Mouse (Mus musculus) adrenal gland, adult 18-20 months (tissue): ENCODE measurements around the gene Arhgef19. TPM values are rescaled to one million over a fixed set of nuclear protein-coding genes. Genes with fewer than 3 reads are reported as not detected.
A peak's percentile ranks its signal among the peaks of the same experiment; 100 is the strongest.

Experiments used
- DNase-seq, 2 experiments: peaks; one replicate each; pipeline ENCODE4 v3.0.0; 2021 to 2022; ENCODE audit warnings: low spot score in 2 of 2
- total RNA-seq, 2 experiments: library from RNA; stranded (reverse); gene quantifications; 1 replicate in 1 of 2; 2 replicates in 1 of 2; pipeline ENCODE4 v1.2.3; 2021

Arhgef19 gene
- total RNA-seq, 2 experiments from 2014 or later, result 47.6 to 51.9 TPM

GRCm38 (mm10) chr4:141260007-141260723 is 20.9 kb downstream of the Arhgef19 start:
- no peak for DNase-seq

- DNase-seq, result no peak
Measured at GRCm38 (mm10) chr4:141262906-141263637, 23.8 kb downstream of the Arhgef19 start.

DNA sequence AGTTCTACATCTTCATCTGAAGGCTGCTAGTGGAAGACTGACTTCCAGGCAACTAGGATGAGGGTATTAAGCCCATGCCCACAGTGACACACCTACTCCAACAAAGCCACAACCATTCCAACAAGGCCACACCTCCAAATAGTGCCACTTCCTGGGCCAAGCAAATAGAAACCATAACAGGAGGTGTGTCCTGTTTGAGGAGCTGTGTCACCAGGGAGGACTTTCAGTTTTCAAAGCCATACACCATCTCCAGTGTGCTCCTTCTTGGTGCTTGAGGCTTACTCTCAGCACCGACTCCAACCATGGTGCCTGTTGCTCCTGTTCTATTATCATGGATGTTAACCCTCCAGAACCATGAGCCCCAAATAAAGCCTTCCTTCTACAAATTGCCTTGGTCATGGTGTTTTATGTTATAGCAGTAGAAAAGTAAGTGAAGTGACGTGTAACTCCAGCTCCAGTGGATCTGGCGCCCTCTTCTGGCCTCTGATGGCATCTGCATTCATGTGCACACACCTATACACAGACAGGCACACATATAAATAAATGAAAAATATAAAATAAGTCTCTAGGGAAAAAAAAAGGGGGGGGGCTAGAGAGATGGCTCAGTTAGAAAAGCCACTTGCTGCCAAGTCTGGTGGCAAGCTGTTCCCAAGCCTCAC is 26.8 kb downstream of the Arhgef19 start:
- no peak for DNase-seq

DNA sequence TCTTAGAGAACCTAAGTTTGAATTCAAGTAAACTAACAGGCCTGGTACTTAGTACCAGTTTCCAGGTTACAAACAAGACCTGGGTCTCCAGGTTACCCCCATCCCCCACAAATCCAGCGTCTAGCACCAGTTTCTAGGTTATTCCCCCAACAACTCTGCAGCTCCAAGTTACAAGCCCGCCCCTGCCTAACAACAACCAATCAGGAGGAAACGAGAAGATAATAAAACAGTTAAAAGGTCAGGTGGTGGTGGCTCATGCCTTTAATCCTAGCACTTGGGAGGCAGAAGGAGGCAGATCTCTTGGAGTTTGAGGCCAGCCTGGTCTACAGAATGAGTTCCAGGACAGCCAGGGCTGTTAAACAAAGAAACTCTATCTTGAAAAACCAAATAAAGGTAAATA is 28.0 kb downstream of the Arhgef19 start:
- DNase-seq, result no peak

DNA sequence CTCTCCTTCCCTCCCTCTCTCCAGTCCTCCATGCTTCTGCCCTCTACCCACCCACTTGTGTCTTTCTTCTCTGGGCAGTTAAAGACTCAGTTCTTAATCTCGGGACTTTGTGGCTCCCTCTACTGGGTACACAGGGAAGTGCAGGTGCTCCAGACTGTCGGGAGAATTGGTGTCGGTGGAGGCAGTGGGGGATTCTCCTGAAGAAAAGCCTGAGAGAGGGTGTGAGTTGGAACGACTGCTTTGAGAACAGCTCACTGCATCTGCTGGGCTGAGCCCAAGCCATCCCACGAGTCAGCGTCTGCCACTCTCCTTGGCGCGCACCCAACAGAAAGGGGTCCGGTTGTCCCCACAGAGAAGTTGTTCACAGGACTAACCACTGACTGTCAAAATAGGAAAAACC is 28.5 kb downstream of the Arhgef19 start:
- peak; percentile 57 to 73 for DNase-seq

GRCm38 (mm10) chr4:141268350-141268749 is 29.1 kb downstream of the Arhgef19 start:
- no peak for DNase-seq

DNA sequence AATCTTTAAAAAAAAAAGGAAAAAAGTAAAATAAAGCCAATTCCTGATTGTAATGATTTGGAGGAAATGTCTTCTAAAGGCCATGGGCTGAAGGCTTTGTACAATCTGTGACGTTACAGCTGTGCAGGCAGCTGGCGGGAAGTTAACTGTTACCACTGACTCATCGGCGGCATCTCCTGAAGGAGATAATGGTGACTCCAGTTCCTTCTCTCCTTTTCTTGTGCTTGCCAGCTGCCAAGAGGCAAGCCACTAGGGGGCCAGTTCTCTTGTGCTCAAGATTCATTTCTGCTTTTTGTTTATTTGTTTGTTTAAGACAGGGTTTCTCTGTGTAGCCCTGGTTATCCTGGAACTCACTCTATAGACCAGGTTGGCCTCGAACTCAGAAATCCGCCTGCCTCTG is 29.8 kb downstream of the Arhgef19 start:
- no peak for DNase-seq

DNA sequence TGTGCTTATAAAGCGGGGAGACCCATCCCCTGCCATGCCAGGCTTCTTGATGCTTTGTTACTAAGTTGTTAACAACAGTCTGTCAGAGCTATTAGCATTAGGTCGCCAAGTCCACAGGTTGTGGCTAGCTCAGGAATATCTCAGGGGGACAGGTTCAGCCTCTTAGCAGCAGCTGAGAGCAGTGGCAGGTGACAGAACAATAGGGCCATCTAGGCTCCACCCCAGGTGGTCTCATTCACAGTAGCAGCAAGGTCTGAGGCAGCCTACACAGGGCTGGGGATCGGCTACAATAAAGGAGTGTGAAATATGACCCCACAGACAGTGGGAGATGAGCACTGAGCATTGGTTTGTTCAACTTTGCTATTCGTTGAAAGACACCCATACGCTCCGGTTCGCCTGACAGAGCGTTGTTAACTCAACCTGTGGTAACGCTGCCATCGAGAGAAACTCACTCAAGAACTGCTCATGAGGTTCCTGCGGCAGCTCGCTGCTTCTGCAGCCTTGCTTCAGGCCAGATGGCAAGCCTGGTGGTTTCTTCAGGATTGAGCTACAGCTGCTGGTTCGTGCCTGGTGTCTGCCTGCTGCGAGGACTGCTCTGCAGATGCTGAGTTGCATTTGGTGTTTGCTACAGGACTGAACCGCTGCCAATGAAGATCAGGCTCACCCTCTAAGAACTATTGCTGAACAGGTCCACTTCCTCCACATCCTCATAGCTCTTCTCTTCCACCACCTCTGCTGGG is 31.1 kb downstream of the Arhgef19 start:
- DNase-seq, result no peak

GRCm38 (mm10) chr4:141271228-141271627 is 31.9 kb downstream of the Arhgef19 start:
- no peak for DNase-seq

DNA sequence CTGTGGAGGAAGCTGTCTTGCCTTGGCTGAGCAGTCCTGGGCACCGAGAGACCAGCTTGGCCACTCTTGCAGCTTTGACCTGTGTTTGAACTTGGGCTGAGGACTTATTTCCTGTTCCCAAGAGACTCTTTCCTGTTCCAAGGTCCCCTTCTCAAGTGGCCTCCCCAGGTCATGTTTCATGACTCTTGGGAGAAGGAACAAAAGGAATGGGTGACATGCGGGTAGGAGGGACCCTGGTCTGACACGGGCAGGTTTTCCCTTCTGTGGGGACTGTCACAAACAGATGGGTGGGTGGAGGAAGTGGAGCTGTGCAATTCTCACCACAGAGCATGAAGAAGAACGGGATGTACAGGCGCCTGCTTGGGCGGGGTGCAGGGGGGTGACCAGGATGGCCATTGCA is 32.4 kb downstream of the Arhgef19 start:
- no peak for DNase-seq

DNA sequence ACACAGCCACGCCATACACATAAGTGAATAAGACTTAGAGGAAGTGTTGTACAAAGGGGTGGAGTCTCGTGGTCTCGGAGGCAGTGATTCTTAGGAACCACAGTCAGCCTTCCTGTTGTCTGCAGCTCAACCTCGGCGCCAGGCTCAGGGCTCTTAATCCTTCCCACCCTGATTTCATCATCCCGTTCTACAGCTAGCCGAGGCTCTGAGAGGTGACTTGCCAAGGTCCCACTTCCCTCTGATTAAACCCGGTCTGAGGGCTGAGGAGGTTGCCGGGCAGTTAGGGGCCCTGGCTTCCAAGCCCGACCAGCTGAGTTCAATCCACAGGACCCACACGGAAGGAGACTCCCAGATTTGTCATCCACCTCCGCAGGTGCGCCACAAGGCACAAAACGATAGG is 33.6 kb downstream of the Arhgef19 start:
- no peak for DNase-seq

DNA sequence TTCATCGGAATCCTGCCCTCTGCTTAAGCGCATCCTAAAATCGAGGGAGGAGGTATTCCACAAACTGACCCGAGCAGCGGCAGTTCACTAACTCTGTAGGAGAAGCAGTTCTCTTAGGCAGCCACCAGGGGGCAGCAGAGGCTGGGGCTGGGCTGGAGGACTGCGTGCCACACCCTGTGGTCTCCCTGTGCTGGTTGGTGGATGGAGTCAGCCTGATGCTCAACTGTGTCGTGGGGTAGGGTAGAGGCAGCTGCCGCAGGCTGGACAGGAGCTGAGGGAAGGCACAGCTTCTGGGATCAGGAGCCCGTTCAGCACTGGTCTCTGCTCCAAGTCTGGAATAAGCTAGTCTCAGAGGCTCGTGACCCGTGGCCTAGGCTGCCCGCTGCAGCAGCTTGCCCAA is 34.0 kb downstream of the Arhgef19 start:
- peak; percentile 88 to 93 for DNase-seq

- DNase-seq, result no peak
Measured at GRCm38 (mm10) chr4:141274485-141275341, 35.4 kb downstream of the Arhgef19 start.

GRCm38 (mm10) chr4:141277157-141277556 is 37.9 kb downstream of the Arhgef19 start:
- no peak for DNase-seq

DNA sequence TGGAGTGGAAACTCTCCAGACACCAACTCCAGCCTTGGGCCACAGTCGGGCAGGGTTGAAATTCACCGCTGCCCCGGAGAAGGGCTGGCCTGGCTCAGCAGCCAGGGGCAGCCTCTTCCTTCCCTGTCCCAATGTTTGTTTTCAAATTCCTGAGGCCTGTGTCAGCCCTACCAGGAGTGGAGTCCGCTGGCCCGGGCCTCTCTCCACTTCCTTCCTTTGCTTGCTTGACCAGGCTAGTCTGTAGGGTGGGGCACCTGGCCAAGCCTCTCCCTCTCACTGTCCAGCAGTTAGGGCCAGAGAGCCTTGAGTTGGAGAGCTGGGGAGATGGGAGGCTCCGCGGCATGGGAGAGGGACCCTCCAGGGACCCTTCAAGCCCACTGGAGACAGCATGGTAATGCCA is 38.9 kb downstream of the Arhgef19 start:
- DNase-seq, result peak; percentile 49 to 60

DNA sequence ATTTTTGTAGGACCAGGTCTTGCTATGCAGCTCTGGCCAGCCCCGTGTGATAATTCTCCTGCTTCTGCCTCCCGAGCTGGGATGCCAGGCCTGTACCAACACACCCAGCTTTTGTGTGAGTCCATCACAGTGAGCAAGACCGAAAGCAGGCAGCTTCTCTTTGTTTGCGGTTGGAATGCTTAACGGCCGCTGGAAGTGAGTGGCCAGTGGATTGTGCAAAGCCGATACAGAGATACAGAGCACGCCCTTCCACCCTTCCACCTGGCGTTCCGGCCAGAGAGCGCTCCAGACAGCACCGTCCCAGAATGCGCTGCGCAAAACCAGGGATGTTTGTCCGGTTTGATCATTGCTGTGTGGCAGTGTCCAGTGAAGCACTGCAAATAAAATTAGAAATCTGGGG is 40.0 kb downstream of the Arhgef19 start:
- no peak for DNase-seq

DNA sequence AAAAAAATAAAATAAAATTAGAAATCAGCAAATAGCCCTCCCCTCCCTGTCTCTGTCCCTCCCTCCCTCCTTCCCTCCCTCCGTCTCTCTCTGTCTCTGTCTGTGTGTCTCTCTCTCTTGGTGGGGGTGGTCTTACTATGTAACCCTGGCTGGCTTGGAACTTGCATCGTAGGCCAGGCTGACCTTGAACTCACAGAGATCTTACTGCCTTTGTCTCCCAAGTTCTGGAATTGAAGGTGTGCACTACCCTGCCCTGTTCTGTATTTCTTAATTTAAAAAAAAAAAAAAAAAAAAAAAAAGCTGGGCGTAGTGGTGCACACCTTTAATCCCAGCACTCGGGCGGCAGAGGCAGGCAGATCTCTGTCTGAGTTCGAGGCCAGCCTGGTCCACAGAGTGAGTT is 40.5 kb downstream of the Arhgef19 start:
- DNase-seq, result no peak

DNA sequence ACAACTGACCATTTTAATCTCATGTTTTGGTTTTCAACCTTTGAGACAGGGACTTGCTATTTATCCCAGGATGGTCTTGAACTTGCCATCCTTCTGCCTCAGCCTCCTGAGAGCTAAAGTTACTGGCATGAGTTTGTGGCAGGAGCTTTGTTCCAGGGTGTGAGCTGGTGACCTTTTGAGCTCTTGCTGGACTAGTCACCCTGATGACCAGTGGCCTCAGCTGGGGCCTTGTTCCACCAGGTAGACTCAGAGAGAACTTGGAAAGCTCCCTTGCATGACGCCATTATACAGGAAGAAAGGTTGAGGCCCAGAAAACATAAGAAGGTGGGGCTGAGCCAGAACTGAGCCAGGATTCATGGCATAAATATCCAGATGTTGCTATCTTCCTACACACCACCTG is 41.2 kb downstream of the Arhgef19 start:
- no peak for DNase-seq

GRCm38 (mm10) chr4:141281153-141281552 is 41.9 kb downstream of the Arhgef19 start:
- DNase-seq, result no peak

- DNase-seq, result no peak
Measured at GRCm38 (mm10) chr4:141281578-141281977, 42.3 kb downstream of the Arhgef19 start.

GRCm38 (mm10) chr4:141282087-141282486 is 42.8 kb downstream of the Arhgef19 start:
- no peak for DNase-seq
